Mouse (Mus musculus): ENCODE measurements around the gene Cdk5rap3. TPM values are rescaled to one million over a fixed set of nuclear protein-coding genes. Genes with fewer than 3 reads are reported as not detected.
A peak's percentile ranks its signal among the peaks of the same experiment; 100 is the strongest.

The Cdk5rap3 gene
- polyA plus RNA-seq, 1 experiment from 2014 or later, result 38.3 TPM

DNA sequence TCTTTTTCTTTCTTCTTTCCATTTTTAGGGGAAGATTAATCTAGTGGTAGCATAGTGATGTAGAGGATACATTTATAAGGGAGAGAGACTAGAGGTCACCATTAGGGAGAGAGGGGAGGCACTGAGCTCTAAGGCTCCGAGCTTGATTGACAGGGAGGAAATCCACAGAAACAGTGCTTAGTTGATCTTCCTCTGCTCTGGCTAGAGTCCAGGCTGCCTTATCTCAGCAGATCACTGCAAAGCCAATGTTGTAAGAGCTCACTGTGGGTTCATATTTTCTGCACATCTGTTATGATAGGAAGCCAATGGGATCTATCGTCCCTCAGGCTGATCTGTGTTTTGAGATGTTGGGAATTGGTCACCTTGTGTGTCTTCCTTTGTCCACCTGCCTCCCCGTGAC is 37.6 kb downstream of the Cdk5rap3 start:
- TF ChIP-seq EP300 (IDR thresholded peaks at IDR 0.05; ENCODE audit: low read depth), result no peak
- no peak for TF ChIP-seq CTCF (IDR thresholded peaks at IDR 0.05; ENCODE audit: low read depth)
- DNase-seq (no peak), ATAC-seq (no peak)
- Histone ChIP-seq H3K4me1 (ENCODE audit: insufficient read depth) (no peaks in the 10 kb centered on the region; the same call in 1 of the 2 replicates), H3K4me2 (ENCODE audit: low read depth, low read length) (no peak overlapping the region), H3K9me3 (ENCODE audit: low read length) (no peaks in the 10 kb centered on the region), H3K27ac (ENCODE audit: low read depth) (no peak overlapping the region), H3K27me3 (ENCODE audit: insufficient read depth, low read length) (peaks cover 21% of the 10 kb centered on the region), H3K36me3 (replicated peaks; ENCODE audit: insufficient read depth, low read length) (no peaks in the 10 kb centered on the region), H3K9ac (replicated peaks) (no peak overlapping the region), H3K4me3 (ENCODE audit: low read depth, low read length) (no peak overlapping the region)
- WGBS (ENCODE audit: insufficient replicate concordance), result 15% methylated on average over 3 of the region's 3 CpGs

DNA sequence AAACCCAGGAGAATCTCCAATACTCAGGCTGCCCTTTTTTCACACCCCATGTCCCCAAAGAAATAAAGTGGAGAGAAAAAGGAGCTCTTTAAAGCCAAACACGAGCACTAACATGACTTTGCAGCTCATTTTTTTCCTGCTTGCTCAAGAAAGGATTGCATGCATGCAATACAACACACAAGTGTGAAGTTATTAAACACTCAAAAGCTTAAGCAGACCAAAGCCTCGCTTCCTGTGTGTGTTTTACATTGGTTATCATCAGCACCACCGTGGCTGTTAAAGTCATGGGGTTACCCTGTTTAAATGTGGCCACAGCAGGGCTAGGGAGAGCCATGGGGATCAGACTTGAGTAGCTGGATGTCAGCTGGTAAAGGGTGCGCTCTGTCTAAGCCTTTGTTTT is 39.2 kb downstream of the Cdk5rap3 start:
- H3K4me1 ChIP-seq (ENCODE audit: insufficient read depth), result no peaks in the 10 kb centered on the region; the same call in 1 of the 2 replicates
- 35% methylated on average over 4 of the region's 4 CpGs for WGBS (ENCODE audit: insufficient replicate concordance)
- DNase-seq (no peak), ATAC-seq (no peak)
- H3K4me2 ChIP-seq (ENCODE audit: low read depth, low read length), result no peak overlapping the region
- H3K9ac ChIP-seq (replicated peaks), result no peak overlapping the region
- peaks cover 29% of the 10 kb centered on the region for H3K27me3 ChIP-seq (ENCODE audit: insufficient read depth, low read length)
- H3K27ac ChIP-seq (ENCODE audit: low read depth), result no peak overlapping the region
- TF ChIP-seq EP300 (IDR thresholded peaks at IDR 0.05; ENCODE audit: low read depth) (no peak), CTCF (IDR thresholded peaks at IDR 0.05; ENCODE audit: low read depth) (no peak)
- H3K9me3 ChIP-seq (ENCODE audit: low read length), result no peaks in the 10 kb centered on the region
- H3K4me3 ChIP-seq (ENCODE audit: low read depth, low read length), result no peak overlapping the region
- no peaks in the 10 kb centered on the region for H3K36me3 ChIP-seq (replicated peaks; ENCODE audit: insufficient read depth, low read length)

DNA sequence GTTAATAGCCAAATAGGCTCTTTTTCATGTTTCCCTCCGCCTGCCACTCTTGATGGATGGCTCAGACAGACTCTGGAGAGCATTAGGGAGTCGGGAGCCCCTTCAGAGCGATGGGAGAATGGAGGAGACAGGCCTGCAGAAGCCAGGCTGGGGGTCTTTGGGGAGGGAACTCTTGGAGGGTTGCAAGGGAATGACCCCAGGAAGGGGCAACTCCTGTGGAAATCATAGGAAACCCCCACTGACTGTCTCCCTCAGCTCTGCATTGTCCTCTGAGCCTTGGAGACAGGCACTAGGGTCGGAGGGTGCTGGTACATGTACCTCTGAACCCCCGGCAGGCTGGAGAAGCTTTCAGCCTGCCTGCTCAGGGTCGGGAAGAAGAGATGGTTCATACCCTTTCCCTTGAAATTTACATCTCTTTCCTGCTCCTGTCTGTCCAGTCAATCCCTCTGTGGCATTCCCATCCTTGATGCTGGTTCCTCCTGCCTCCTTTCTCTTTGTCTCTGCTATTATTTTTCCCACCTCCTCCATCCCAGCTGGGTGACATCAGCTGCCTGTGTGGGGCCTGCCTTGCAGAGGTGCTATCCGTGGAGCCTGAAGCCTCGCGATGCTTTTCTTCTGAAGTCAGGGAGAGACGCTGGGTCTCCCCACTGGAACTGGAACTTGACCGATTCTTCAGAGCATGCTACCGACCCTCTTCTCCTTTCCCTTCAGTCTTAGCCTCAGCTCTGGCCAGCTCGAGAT is 39.8 kb downstream of the Cdk5rap3 start:
- Histone ChIP-seq H3K9me3 (ENCODE audit: low read length) (no peaks in the 10 kb centered on the region), H3K27me3 (ENCODE audit: insufficient read depth, low read length) (peaks cover 29% of the 10 kb centered on the region), H3K9ac (replicated peaks) (no peak overlapping the region), H3K36me3 (replicated peaks; ENCODE audit: insufficient read depth, low read length) (no peaks in the 10 kb centered on the region), H3K4me1 (ENCODE audit: insufficient read depth) (no peaks in the 10 kb centered on the region; the same call in 1 of the 2 replicates), H3K4me3 (ENCODE audit: low read depth, low read length) (no peak overlapping the region), H3K27ac (ENCODE audit: low read depth) (no peak overlapping the region), H3K4me2 (ENCODE audit: low read depth, low read length) (0 out of 2 replicates have a peak overlapping the region, but pooled peaks have one; percentile 62)
- no peak for ATAC-seq
- no peak for DNase-seq
- TF ChIP-seq CTCF (IDR thresholded peaks at IDR 0.05; ENCODE audit: low read depth) (no peak), EP300 (IDR thresholded peaks at IDR 0.05; ENCODE audit: low read depth) (no peak)
- WGBS (ENCODE audit: insufficient replicate concordance), result 31% methylated on average over 13 of the region's 13 CpGs

GRCm38 (mm10) chr11:96875745-96876144 is 40.6 kb downstream of the Cdk5rap3 start:
- Histone ChIP-seq H3K4me1 (ENCODE audit: insufficient read depth) (no peaks in the 10 kb centered on the region; the same call in 1 of the 2 replicates), H3K4me3 (ENCODE audit: low read depth, low read length) (peak overlapping the region; percentile 31), H3K27me3 (ENCODE audit: insufficient read depth, low read length) (peaks cover 29% of the 10 kb centered on the region), H3K36me3 (replicated peaks; ENCODE audit: insufficient read depth, low read length) (no peaks in the 10 kb centered on the region), H3K9ac (replicated peaks) (no peak overlapping the region), H3K9me3 (ENCODE audit: low read length) (no peaks in the 10 kb centered on the region), H3K4me2 (ENCODE audit: low read depth, low read length) (peak overlapping the region; percentile 62), H3K27ac (ENCODE audit: low read depth) (no peak overlapping the region)
- DNase-seq (peak; percentile 69), ATAC-seq (peak; percentile 44; the same call in 1 of the 2 replicates)
- WGBS (ENCODE audit: insufficient replicate concordance), result 1% methylated on average over 35 of the region's 35 CpGs
- TF ChIP-seq EP300 (IDR thresholded peaks at IDR 0.05; ENCODE audit: low read depth) (no peak), CTCF (IDR thresholded peaks at IDR 0.05; ENCODE audit: low read depth) (no peak)

DNA sequence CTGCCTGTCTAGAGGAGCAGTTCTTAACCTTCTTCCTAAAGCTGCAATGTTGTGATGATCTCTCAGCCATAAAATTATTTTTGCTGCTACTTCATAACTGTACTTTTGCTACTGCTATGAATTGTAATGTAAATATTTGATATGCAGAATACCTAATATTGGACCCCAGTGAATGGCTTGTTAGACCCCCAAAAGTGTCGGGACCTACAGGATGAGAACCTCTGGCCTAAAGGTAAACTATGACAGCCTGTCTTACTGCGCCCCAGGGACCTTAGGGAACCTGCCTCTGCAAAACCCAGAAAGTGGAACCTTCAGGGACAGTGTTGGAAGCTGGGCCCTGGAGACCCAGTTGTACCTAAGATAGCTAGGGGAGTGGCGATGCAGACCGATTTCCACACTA is 41.0 kb downstream of the Cdk5rap3 start:
- no peak for TF ChIP-seq CTCF (IDR thresholded peaks at IDR 0.05; ENCODE audit: low read depth)
- TF ChIP-seq EP300 (IDR thresholded peaks at IDR 0.05; ENCODE audit: low read depth), result no peak
- no peak overlapping the region for H3K27ac ChIP-seq (ENCODE audit: low read depth)
- peak overlapping the region; percentile 31; the same call in 1 of the 2 replicates for H3K4me3 ChIP-seq (ENCODE audit: low read depth, low read length)
- no peaks in the 10 kb centered on the region for H3K9me3 ChIP-seq (ENCODE audit: low read length)
- H3K4me2 ChIP-seq (ENCODE audit: low read depth, low read length), result peak overlapping the region; percentile 62
- peaks cover 29% of the 10 kb centered on the region for H3K27me3 ChIP-seq (ENCODE audit: insufficient read depth, low read length)
- no peak for ATAC-seq
- no peaks in the 10 kb centered on the region for H3K36me3 ChIP-seq (replicated peaks; ENCODE audit: insufficient read depth, low read length)
- no peak for DNase-seq
- no peak overlapping the region for H3K9ac ChIP-seq (replicated peaks)
- 26% methylated on average over 4 of the region's 4 CpGs for WGBS (ENCODE audit: insufficient replicate concordance)
- H3K4me1 ChIP-seq (ENCODE audit: insufficient read depth), result no peaks in the 10 kb centered on the region; the same call in 1 of the 2 replicates

- no peaks in the 10 kb centered on the region; the same call in 1 of the 2 replicates for H3K4me1 ChIP-seq (ENCODE audit: insufficient read depth)
- H3K9me3 ChIP-seq (ENCODE audit: low read length), result no peaks in the 10 kb centered on the region
- ATAC-seq (no peak), DNase-seq (no peak)
- 47% methylated on average over 11 of the region's 11 CpGs for WGBS (ENCODE audit: insufficient replicate concordance)
- no peak overlapping the region for H3K4me2 ChIP-seq (ENCODE audit: low read depth, low read length)
- peaks cover 29% of the 10 kb centered on the region for H3K27me3 ChIP-seq (ENCODE audit: insufficient read depth, low read length)
- TF ChIP-seq EP300 (IDR thresholded peaks at IDR 0.05; ENCODE audit: low read depth) (no peak), CTCF (IDR thresholded peaks at IDR 0.05; ENCODE audit: low read depth) (no peak)
- no peak overlapping the region for H3K9ac ChIP-seq (replicated peaks)
- H3K27ac ChIP-seq (ENCODE audit: low read depth), result no peak overlapping the region
- no peaks in the 10 kb centered on the region for H3K36me3 ChIP-seq (replicated peaks; ENCODE audit: insufficient read depth, low read length)
- H3K4me3 ChIP-seq (ENCODE audit: low read depth, low read length), result no peak overlapping the region
Measured at GRCm38 (mm10) chr11:96873601-96874140, 42.6 kb downstream of the Cdk5rap3 start.
